Mouse (Mus musculus): Measurements from ENCODE around the gene Mogs. TPM values are rescaled to one million over a fixed set of nuclear protein-coding genes. Genes with fewer than 3 reads are reported as not detected.

The Mogs gene
- total and polyA plus RNA-seq, 3 experiments, result 150 to 209 TPM; not detected in 1

DNA sequence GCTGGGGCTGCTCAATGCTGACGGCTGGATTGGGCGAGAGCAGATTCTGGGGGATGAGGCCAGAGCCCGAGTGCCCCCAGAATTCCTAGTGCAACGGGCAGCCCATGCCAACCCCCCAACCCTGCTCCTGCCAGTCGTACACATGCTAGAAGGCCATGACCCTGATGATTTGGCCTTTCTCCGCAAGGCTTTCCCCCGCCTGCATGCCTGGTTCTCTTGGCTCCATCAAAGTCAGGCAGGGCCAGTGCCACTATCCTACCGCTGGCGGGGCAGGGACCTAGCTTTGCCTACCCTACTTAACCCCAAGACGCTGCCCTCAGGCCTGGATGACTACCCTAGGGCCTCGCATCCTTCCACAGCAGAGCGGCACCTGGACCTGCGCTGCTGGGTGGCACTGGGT, 2.3 kb downstream of the Mogs start:
- peaks cover 0 to 20% of the 10 kb centered on the region in 2 experiments; a peak in 2 of 4 replicates for H3K36me3 ChIP-seq (ENCODE audit: control insufficient read depth in 1 of 2, insufficient read depth in 2 of 2, low read length in 2 of 2)
- no peak overlapping the region for H3K4me3 ChIP-seq (ENCODE audit: control insufficient read depth in 1 of 2, insufficient read depth in 1 of 2, low read depth in 2 of 2, low read length in 2 of 2)

DNA sequence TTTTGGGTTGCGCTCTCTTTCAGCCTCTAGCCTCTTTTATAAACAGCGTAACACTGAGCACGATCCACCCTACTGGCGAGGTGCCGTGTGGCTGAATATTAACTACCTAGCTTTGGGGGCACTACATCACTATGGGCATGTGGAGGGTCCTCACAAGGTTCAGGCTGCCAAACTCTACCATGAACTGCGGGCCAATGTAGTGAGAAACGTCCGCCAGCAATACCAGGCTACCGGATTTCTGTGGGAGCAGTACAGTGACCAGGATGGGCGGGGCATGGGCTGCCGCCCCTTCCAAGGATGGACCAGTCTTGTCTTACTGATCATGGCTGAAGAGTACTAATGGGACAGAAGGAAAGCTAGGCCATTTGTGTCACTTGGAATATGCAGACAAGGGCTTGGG, 3.1 kb downstream of the Mogs start:
- Histone ChIP-seq H3K9ac (ENCODE audit: control insufficient read depth, low read depth, low read length, poor library complexity, severe bottlenecking) (no peak overlapping the region), H3K4me3 (ENCODE audit: control insufficient read depth in 1 of 2, insufficient read depth in 1 of 2, low read depth in 2 of 2, low read length in 2 of 2) (no peak overlapping the region), H3K27me3 (ENCODE audit: control insufficient read depth in 1 of 2, insufficient read depth in 2 of 2, low read length in 2 of 2) (no peaks in the 10 kb centered on the region), H3K79me2 (ENCODE audit: control insufficient read depth, insufficient read depth, low read length, poor library complexity) (peaks cover 41% of the 10 kb centered on the region), H3K9me3 (replicated peaks; ENCODE audit: insufficient read depth, low read length) (no peaks in the 10 kb centered on the region), H3K36me3 (ENCODE audit: control insufficient read depth in 1 of 2, insufficient read depth in 2 of 2, low read length in 2 of 2) (peaks cover 0 to 24% of the 10 kb centered on the region in 2 experiments; a peak in 2 of 4 replicates), H3K4me1 (ENCODE audit: control insufficient read depth in 1 of 2, insufficient read depth in 2 of 2, low read length in 2 of 2) (peaks cover 0 to 24% of the 10 kb centered on the region in 2 experiments; a peak in 2 of 4 replicates), H3K27ac (ENCODE audit: control insufficient read depth, low read depth, low read length) (no peak overlapping the region)
- peak in 1 of 2 experiments; percentile 17; a peak in 1 of 4 replicates for TF ChIP-seq POLR2A (IDR thresholded peaks at IDR 0.05; ENCODE audit: control insufficient read depth in 1 of 2, insufficient read depth in 1 of 2, low read depth in 1 of 2, low read length in 2 of 2, poor library complexity in 1 of 2)
- no peak for TF ChIP-seq UBTF (IDR thresholded peaks at IDR 0.05; ENCODE audit: borderline replicate concordance, insufficient read depth, low read depth, low read length)
- TF ChIP-seq MEF2A (IDR thresholded peaks at IDR 0.05; ENCODE audit: extremely low read depth, insufficient replicate concordance, low read depth, low read length, poor library complexity, severe bottlenecking), result no peak
- TF ChIP-seq SMC3 (IDR thresholded peaks at IDR 0.05; ENCODE audit: low read depth, low read length), result 0 out of 2 replicates have a peak, but pooled peaks have one; percentile 1
- no peak for TF ChIP-seq CHD2 (IDR thresholded peaks at IDR 0.05; ENCODE audit: low read length)
- TF ChIP-seq CHD1 (IDR thresholded peaks at IDR 0.05; ENCODE audit: low read depth, low read length), result no peak
- no peak for TF ChIP-seq GATA1 (IDR thresholded peaks at IDR 0.05; ENCODE audit: low read depth, low read length)
- no peak for TF ChIP-seq TCF12 (IDR thresholded peaks at IDR 0.05; ENCODE audit: low read depth, low read length)
- no peak for TF ChIP-seq MAX (IDR thresholded peaks at IDR 0.05; ENCODE audit: low read length)
- DNase-seq (ENCODE audit: low read depth, low spot score), result no peak

More for the DNA sequence above, 2.3 kb downstream of the Mogs start:
- Histone ChIP-seq H3K9me3 (replicated peaks; ENCODE audit: insufficient read depth, low read length) (no peaks in the 10 kb centered on the region), H3K27ac (ENCODE audit: control insufficient read depth, low read depth, low read length) (no peak overlapping the region), H3K27me3 (ENCODE audit: control insufficient read depth in 1 of 2, insufficient read depth in 2 of 2, low read length in 2 of 2) (no peaks in the 10 kb centered on the region), H3K9ac (ENCODE audit: control insufficient read depth, low read depth, low read length, poor library complexity, severe bottlenecking) (no peak overlapping the region), H3K79me2 (ENCODE audit: control insufficient read depth, insufficient read depth, low read length, poor library complexity) (peaks cover 41% of the 10 kb centered on the region), H3K4me1 (ENCODE audit: control insufficient read depth in 1 of 2, insufficient read depth in 2 of 2, low read length in 2 of 2) (peaks cover 0 to 22% of the 10 kb centered on the region in 2 experiments; a peak in 2 of 4 replicates)
- TF ChIP-seq POLR2A (IDR thresholded peaks at IDR 0.05; ENCODE audit: control insufficient read depth in 1 of 2, insufficient read depth in 1 of 2, low read depth in 1 of 2, low read length in 2 of 2, poor library complexity in 1 of 2) (0 out of 4 replicates have a peak, but pooled peaks have one; percentile 1 to 31), ETS1 (IDR thresholded peaks at IDR 0.05; ENCODE audit: low read depth, low read length) (no peak)
- no peak for DNase-seq (ENCODE audit: low read depth, low spot score)

- no peaks in the 10 kb centered on the region for H3K27me3 ChIP-seq (ENCODE audit: control insufficient read depth in 1 of 2, insufficient read depth in 2 of 2, low read length in 2 of 2)
- peaks cover 0 to 27% of the 10 kb centered on the region in 2 experiments; a peak in 3 of 4 replicates for H3K4me1 ChIP-seq (ENCODE audit: control insufficient read depth in 1 of 2, insufficient read depth in 2 of 2, low read length in 2 of 2)
- H3K27ac ChIP-seq (ENCODE audit: control insufficient read depth, low read depth, low read length), result 0 out of 2 replicates have a peak overlapping the region, but pooled peaks have one; percentile 19
- peak; percentile 49 for DNase-seq (ENCODE audit: low read depth, low spot score)
- peaks cover 0 to 28% of the 10 kb centered on the region in 2 experiments; a peak in 2 of 4 replicates for H3K36me3 ChIP-seq (ENCODE audit: control insufficient read depth in 1 of 2, insufficient read depth in 2 of 2, low read length in 2 of 2)
- H3K9ac ChIP-seq (ENCODE audit: control insufficient read depth, low read depth, low read length, poor library complexity, severe bottlenecking), result 0 out of 2 replicates have a peak overlapping the region, but pooled peaks have one; percentile 11
- TF ChIP-seq CHD1 (IDR thresholded peaks at IDR 0.05; ENCODE audit: low read depth, low read length), result no peak
- TF ChIP-seq SMC3 (IDR thresholded peaks at IDR 0.05; ENCODE audit: low read depth, low read length), result peak; percentile 0; the same call in 1 of the 2 replicates
- TF ChIP-seq POLR2AphosphoS2 (IDR thresholded peaks at IDR 0.05; ENCODE audit: low read length), result peak; percentile 89
- no peak for TF ChIP-seq HCFC1 (IDR thresholded peaks at IDR 0.05; ENCODE audit: low read depth, low read length)
- TF ChIP-seq ZMIZ1 (IDR thresholded peaks at IDR 0.05; ENCODE audit: low read depth, low read length), result peak; percentile 53; the same call in 1 of the 2 replicates
- TF ChIP-seq E2F4 (IDR thresholded peaks at IDR 0.05; ENCODE audit: borderline replicate concordance, low read depth, low read length), result no peak
- no peak for TF ChIP-seq GABPA (IDR thresholded peaks at IDR 0.05; ENCODE audit: low read depth, low read length)
- peak; percentile 48 to 54; a peak in 2 of 4 replicates for TF ChIP-seq POLR2A (IDR thresholded peaks at IDR 0.05; ENCODE audit: control insufficient read depth in 1 of 2, insufficient read depth in 1 of 2, low read depth in 1 of 2, low read length in 2 of 2, poor library complexity in 1 of 2)
- H3K9me3 ChIP-seq (replicated peaks; ENCODE audit: insufficient read depth, low read length), result no peaks in the 10 kb centered on the region
- H3K4me3 ChIP-seq (ENCODE audit: control insufficient read depth in 1 of 2, insufficient read depth in 1 of 2, low read depth in 2 of 2, low read length in 2 of 2), result no peak overlapping the region
- peaks cover 44% of the 10 kb centered on the region for H3K79me2 ChIP-seq (ENCODE audit: control insufficient read depth, insufficient read depth, low read length, poor library complexity)
Measured at GRCm38 (mm10) chr6:83118825-83119733, 3.8 kb downstream of the Mogs start.

Data from MEL (cell line).